Mouse (Mus musculus): ENCODE measurements at regions not wholly inside any gene's neighbourhood (a gene's known extent, or its start where the extent isn't known, plus 50 kb on each side); places are given as distances from the start of the nearest gene placed in this dataset.
A peak's percentile ranks its signal among the peaks of the same experiment; 100 is the strongest.

DNA sequence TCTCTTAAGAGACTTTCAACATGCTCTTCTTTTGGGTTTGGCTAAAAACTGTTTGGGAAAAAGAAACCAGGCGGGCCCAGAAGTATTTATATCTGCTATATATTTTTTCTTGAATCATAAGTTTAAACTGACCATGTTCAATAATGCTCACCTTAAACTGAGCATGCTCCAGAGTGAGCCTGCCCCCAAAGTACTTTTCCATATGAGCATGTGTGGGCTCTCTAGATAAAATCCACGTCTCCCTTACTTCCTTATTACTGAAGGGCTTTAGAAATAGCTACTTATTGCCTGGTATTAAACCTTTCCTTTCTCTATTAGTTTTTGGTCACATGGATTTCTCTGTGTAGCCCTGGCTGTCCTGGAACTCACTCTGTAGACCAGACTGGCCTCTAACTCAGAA lies 126.0 kb upstream of the Irf2bp2 start:
- Histone ChIP-seq H3K4me3 (replicated peaks) (no peak overlapping the region), H3K27ac (replicated peaks) (no peak overlapping the region), H3K27me3 (no peaks in the 10 kb centered on the region), H3K4me1 (peaks cover 6% of the 10 kb centered on the region), H3K4me2 (replicated peaks) (no peak overlapping the region), H3K9me3 (replicated peaks) (no peaks in the 10 kb centered on the region), H3K9ac (no peak overlapping the region), H3K36me3 (no peaks in the 10 kb centered on the region)
- no peak for ATAC-seq (ENCODE audit: insufficient number of reproducible peaks, low FRiP score, low TSS enrichment, low read depth)
- WGBS: 85% methylated on average over 2 of the region's 2 CpGs

DNA sequence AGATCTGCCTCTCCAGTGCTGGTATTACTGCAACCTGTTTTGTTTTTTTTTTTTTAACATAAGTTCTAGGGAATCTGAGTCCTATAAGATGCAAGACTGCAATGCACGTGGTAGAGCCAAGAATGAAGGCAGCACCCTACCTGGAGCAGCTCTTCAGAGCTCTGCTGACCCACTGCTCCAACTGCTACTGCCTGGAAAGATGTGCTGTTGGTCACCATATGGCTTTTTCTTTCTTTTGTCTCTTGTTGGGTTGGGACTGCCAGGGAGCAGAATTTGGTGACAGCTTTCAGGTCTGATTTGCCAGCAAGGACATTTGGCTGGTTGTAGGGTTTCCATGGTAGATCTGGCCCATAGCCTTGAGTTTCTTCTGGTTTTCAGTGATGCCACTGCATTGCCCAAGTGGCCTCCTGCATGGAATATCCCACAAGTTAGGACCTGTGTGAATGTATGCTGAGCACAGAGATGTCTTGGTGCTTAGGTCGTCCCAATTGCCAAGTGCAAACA lies 123.9 kb upstream of the Irf2bp2 start:
- H3K27ac ChIP-seq (replicated peaks): no peak overlapping the region
- no peaks in the 10 kb centered on the region for H3K36me3 ChIP-seq
- no peak overlapping the region for H3K4me2 ChIP-seq (replicated peaks)
- ATAC-seq (ENCODE audit: insufficient number of reproducible peaks, low FRiP score, low TSS enrichment, low read depth): no peak
- H3K9me3 ChIP-seq (replicated peaks): no peaks in the 10 kb centered on the region
- H3K27me3 ChIP-seq: no peaks in the 10 kb centered on the region
- H3K4me3 ChIP-seq (replicated peaks): no peak overlapping the region
- peaks cover 15% of the 10 kb centered on the region for H3K4me1 ChIP-seq
- H3K9ac ChIP-seq: no peak overlapping the region
- WGBS: 80% methylated on average over 2 of the region's 2 CpGs

DNA sequence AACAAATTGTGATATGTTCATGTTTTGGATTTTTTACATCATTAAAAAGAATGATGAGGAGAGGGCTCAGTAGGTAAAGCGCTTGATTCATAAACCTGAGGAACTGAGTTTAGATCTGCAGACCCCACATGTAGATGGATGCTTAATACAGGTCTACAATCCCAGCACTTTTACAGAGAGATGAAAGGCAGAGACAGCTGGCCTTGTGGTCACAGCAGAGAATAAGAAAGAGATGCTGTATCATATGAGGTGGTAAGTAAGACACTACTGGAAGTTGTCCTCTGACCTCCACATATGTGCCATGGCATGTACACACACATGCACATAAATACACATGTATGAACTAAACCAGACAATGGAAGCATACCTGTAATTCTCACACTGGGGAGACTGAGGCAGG lies 121.9 kb upstream of the Irf2bp2 start:
- 98% methylated on average over 1 of the region's 1 CpGs for WGBS
- no peak for ATAC-seq (ENCODE audit: insufficient number of reproducible peaks, low FRiP score, low TSS enrichment, low read depth)
- Histone ChIP-seq H3K9me3 (replicated peaks) (no peaks in the 10 kb centered on the region), H3K9ac (no peak overlapping the region), H3K27me3 (no peaks in the 10 kb centered on the region), H3K36me3 (no peaks in the 10 kb centered on the region), H3K27ac (replicated peaks) (no peak overlapping the region), H3K4me3 (replicated peaks) (no peak overlapping the region), H3K4me1 (peaks cover 16% of the 10 kb centered on the region), H3K4me2 (replicated peaks) (no peak overlapping the region)

DNA sequence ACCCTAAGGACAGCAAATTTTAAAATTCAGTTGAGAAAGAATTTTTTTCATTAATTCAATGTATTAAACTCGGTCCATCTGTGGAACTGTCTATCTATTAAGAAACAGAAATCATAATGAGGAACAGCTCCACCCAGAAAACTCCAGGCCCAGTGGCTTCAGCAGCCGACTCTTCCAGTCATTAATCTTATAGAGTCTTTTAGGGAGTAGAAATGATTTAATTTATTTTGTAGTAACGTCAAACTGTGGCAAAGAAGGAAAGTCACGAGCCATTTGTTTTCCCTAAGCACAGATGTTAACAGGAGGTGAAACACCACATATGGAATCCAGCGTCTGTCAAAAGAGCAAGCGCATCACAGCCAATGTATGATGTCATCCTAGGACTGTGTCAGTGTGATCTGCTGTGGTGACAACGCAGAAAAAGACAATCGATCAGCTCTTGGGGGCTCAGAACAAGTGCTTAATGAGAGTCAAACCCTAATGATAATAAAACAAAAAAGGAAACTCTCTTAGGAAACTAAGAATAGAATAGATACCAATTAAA lies 119.9 kb upstream of the Irf2bp2 start:
- H3K27ac ChIP-seq (replicated peaks): 0 out of 2 replicates have a peak overlapping the region, but pooled peaks have one; percentile 39
- no peak overlapping the region for H3K9ac ChIP-seq
- no peaks in the 10 kb centered on the region for H3K36me3 ChIP-seq

DNA sequence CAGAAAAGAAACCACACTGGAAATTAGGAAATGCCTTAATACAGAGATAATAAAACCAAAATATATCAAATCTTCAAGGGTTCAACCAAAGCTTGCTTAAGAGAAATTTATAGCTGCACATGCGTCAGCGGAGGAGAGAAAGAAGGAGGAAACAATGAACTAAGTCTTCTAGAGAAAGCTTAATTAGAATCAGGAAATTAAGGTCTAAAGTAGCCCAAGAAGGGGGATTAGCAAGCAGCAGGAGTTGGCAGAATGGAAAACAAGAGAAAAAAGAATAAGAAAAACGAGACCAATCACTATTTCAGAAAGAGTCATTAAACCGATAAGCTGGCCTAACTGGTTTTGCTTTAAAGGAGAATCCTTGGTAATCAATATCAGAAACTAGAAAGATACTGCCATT lies 119.4 kb upstream of the Irf2bp2 start:
- Histone ChIP-seq H3K9me3 (replicated peaks) (no peaks in the 10 kb centered on the region), H3K4me3 (replicated peaks) (no peak overlapping the region), H3K36me3 (no peaks in the 10 kb centered on the region), H3K4me2 (replicated peaks) (no peak overlapping the region), H3K9ac (no peak overlapping the region), H3K27ac (replicated peaks) (peak overlapping the region; percentile 58; the same call in 1 of the 2 replicates), H3K4me1 (peaks cover 24% of the 10 kb centered on the region), H3K27me3 (no peaks in the 10 kb centered on the region)
- no peak for ATAC-seq (ENCODE audit: insufficient number of reproducible peaks, low FRiP score, low TSS enrichment, low read depth)
- WGBS: 30% methylated on average over 4 of the region's 4 CpGs

More for the DNA sequence above, 119.9 kb upstream of the Irf2bp2 start:
- Histone ChIP-seq H3K9me3 (replicated peaks) (no peaks in the 10 kb centered on the region), H3K4me2 (replicated peaks) (no peak overlapping the region), H3K4me1 (peaks cover 20% of the 10 kb centered on the region), H3K27me3 (no peaks in the 10 kb centered on the region), H3K4me3 (replicated peaks) (no peak overlapping the region)
- ATAC-seq (ENCODE audit: insufficient number of reproducible peaks, low FRiP score, low TSS enrichment, low read depth): no peak
- WGBS: 32% methylated on average over 8 of the region's 8 CpGs

DNA sequence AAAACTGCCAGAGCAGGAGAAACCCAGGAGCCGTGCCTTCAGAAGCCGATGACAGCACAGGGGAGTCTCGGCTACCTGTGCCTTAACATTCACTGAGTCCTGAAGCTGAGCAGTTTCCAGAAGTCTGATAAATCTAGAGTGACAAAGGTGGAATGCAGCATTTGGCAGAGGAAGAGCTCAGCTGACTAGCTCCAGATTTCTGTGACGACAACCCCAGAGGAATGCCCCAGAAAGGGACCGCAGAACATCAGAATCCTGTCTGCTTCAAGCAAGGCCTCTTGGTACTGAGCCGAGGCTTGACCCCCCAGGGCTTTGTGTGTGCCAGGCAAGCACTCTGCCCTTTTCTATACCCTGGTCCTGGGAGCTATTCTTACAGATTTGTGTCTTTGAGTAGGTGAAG lies 119.0 kb upstream of the Irf2bp2 start:
- H3K27ac ChIP-seq (replicated peaks): peak overlapping the region; percentile 58; the same call in 1 of the 2 replicates
- H3K4me3 ChIP-seq (replicated peaks): no peak overlapping the region
- H3K36me3 ChIP-seq: no peaks in the 10 kb centered on the region
- 36% methylated on average over 6 of the region's 6 CpGs for WGBS
- H3K4me2 ChIP-seq (replicated peaks): no peak overlapping the region
- H3K4me1 ChIP-seq: peaks cover 28% of the 10 kb centered on the region
- H3K27me3 ChIP-seq: no peaks in the 10 kb centered on the region
- no peak for ATAC-seq (ENCODE audit: insufficient number of reproducible peaks, low FRiP score, low TSS enrichment, low read depth)
- no peaks in the 10 kb centered on the region for H3K9me3 ChIP-seq (replicated peaks)
- no peak overlapping the region for H3K9ac ChIP-seq

DNA sequence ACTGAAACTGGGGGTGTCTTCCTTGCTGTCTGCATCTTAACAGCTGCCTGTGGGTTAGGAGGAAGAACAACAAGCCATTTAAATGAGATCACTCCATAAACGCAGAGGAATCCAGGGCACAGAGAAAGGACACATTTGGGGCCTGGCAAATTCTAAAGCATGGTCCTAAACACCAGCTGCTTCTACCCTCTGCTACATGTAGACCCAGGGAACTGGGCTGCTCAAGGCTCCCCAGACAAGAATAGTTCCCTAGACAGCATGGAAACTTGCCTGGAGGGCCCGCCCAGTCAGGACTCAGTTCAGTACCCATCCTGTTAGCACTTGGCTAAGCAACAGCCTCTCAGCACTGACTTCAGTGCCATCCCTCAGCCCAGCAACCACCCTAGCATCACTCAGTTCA lies 115.2 kb upstream of the Irf2bp2 start:
- Histone ChIP-seq H3K4me1 (peaks cover 40% of the 10 kb centered on the region), H3K9ac (no peak overlapping the region), H3K4me2 (replicated peaks) (no peak overlapping the region), H3K36me3 (no peaks in the 10 kb centered on the region), H3K27me3 (no peaks in the 10 kb centered on the region), H3K9me3 (replicated peaks) (no peaks in the 10 kb centered on the region), H3K27ac (replicated peaks) (no peak overlapping the region), H3K4me3 (replicated peaks) (no peak overlapping the region)
- no peak for ATAC-seq (ENCODE audit: insufficient number of reproducible peaks, low FRiP score, low TSS enrichment, low read depth)
- WGBS: 53% methylated on average over 2 of the region's 2 CpGs

DNA sequence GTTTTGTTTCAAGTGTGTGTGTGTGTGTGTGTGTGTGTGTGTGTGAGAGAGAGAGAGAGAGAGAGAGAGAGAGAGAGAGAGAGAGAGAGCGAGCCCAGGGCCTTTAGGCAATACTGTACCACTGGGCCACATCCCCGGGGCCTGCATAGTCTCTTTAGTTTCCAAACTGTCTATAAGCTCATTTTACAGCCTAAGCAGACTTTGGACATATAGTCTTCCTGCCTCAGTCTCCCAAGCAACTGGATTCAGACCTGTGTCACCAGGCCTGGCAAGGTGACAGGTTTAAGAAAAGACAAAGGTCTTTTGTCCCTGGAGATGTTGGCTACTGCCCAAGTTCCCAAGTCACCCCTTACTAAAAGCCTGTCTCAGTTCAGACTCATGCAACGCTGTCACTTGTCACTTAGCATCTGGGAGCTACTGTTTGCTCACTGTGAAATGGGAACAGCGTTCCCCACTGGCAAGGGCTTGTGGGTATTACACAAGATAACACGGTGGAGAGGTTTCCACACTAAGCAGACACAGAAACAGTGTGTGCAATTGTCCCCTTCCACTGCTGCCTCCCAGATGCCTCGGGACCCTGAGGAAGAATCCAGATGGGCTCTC lies 113.6 kb upstream of the Irf2bp2 start:
- Histone ChIP-seq H3K27me3 (no peaks in the 10 kb centered on the region), H3K4me2 (replicated peaks) (no peak overlapping the region), H3K9me3 (replicated peaks) (no peaks in the 10 kb centered on the region), H3K9ac (no peak overlapping the region), H3K27ac (replicated peaks) (peak overlapping the region; percentile 13), H3K36me3 (no peaks in the 10 kb centered on the region), H3K4me1 (peaks cover 28% of the 10 kb centered on the region), H3K4me3 (replicated peaks) (no peak overlapping the region)
- ATAC-seq (ENCODE audit: insufficient number of reproducible peaks, low FRiP score, low TSS enrichment, low read depth): no peak; the same call in 1 of the 2 replicates
- 39% methylated on average over 6 of the region's 6 CpGs for WGBS

DNA sequence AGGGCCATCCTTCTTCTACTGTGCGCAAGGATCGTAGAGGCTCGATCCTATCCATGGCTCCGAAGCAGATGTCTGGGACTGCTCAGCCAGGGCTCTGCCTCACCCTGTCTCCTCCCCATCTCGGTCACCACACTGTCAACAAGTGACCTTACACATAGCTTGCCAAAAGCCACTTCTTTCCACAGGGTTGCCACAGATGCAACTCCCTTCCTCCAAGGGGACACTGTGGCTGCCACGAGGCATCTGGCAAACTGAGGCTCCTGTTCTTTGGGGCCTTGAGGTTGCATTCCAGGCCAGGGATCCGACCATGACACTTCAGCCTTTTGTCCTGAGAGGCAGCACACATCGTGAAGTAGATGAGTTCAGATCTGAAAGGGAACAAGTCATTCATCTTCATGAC lies 112.5 kb upstream of the Irf2bp2 start:
- no peak overlapping the region for H3K4me2 ChIP-seq (replicated peaks)
- H3K36me3 ChIP-seq: no peaks in the 10 kb centered on the region
- H3K9me3 ChIP-seq (replicated peaks): no peaks in the 10 kb centered on the region
- H3K27ac ChIP-seq (replicated peaks): no peak overlapping the region
- 87% methylated on average over 8 of the region's 8 CpGs for WGBS
- no peak overlapping the region for H3K4me3 ChIP-seq (replicated peaks)
- no peak overlapping the region for H3K9ac ChIP-seq
- H3K4me1 ChIP-seq: peaks cover 24% of the 10 kb centered on the region
- no peak for ATAC-seq (ENCODE audit: insufficient number of reproducible peaks, low FRiP score, low TSS enrichment, low read depth)
- H3K27me3 ChIP-seq: no peaks in the 10 kb centered on the region

DNA sequence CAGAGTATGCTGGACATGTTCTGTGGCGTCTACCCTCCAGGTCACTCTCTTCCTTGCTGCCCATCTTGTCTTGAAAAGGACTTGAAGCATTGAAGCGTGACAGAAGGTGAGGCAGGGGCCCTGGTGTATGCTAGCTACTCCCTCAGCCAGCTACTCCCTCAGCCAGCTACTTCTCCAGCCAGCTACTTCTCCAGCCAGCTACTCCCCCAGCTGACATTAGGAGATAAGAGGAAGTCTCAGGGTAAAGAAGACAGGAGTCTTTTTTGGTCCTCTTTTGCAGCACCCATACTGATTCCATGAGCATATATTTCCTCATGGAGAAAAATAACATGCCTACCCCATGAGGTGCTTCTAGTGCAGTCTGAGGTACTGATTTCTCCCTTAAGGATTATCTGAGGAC lies 111.6 kb upstream of the Irf2bp2 start:
- H3K4me2 ChIP-seq (replicated peaks): no peak overlapping the region
- no peak for ATAC-seq (ENCODE audit: insufficient number of reproducible peaks, low FRiP score, low TSS enrichment, low read depth)
- H3K4me1 ChIP-seq: peaks cover 24% of the 10 kb centered on the region
- H3K27me3 ChIP-seq: no peaks in the 10 kb centered on the region
- no peaks in the 10 kb centered on the region for H3K9me3 ChIP-seq (replicated peaks)
- no peak overlapping the region for H3K4me3 ChIP-seq (replicated peaks)
- WGBS: 80% methylated on average over 2 of the region's 2 CpGs
- no peak overlapping the region for H3K9ac ChIP-seq
- no peak overlapping the region for H3K27ac ChIP-seq (replicated peaks)
- no peaks in the 10 kb centered on the region for H3K36me3 ChIP-seq

DNA sequence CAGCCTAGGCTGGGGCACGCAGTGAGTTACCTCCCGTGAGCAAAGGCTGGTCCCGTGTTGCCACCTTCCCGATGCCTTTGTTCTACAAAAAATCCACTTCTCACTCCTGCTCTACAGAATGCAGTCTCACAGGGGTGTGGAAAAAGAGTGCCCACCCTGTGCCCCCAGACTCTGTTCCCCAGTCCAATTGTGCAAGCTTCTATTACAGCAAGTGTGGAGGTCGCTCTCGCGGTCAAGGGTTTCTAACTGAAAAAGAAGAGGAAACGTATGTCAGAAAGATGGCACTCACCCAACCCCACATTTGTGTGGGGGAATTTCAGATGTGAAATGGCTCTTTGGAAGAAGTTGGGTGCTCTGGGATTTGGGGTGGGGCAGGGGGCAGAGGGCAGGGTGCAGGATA lies 110.9 kb upstream of the Irf2bp2 start:
- WGBS: 83% methylated on average over 8 of the region's 8 CpGs
- Histone ChIP-seq H3K4me1 (peaks cover 28% of the 10 kb centered on the region), H3K9ac (no peak overlapping the region), H3K27ac (replicated peaks) (no peak overlapping the region), H3K36me3 (no peaks in the 10 kb centered on the region), H3K9me3 (replicated peaks) (no peaks in the 10 kb centered on the region), H3K4me3 (replicated peaks) (no peak overlapping the region), H3K4me2 (replicated peaks) (no peak overlapping the region), H3K27me3 (no peaks in the 10 kb centered on the region)
- no peak for ATAC-seq (ENCODE audit: insufficient number of reproducible peaks, low FRiP score, low TSS enrichment, low read depth)

DNA sequence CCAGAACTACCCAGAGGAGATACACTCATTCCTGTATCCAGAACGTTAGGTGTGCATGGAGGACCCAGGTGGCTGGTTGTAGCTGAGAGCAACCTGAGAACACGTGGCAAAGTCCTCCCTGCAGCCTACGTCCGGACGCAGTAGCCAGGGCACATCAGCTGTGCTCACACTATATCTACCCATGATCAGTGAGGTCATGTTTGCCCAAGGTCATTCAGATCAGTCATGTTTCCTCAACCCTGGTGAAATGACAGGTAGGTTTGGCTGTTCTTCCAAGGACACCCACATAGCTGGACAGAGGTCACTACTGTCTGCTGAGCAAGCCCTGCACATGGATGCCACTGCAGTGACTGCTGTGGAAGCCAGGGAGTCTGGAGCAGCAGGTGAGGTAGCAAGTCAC lies 109.8 kb upstream of the Irf2bp2 start:
- 86% methylated on average over 5 of the region's 5 CpGs for WGBS
- Histone ChIP-seq H3K36me3 (no peaks in the 10 kb centered on the region), H3K4me2 (replicated peaks) (no peak overlapping the region), H3K4me3 (replicated peaks) (no peak overlapping the region), H3K27me3 (no peaks in the 10 kb centered on the region), H3K9ac (no peak overlapping the region), H3K27ac (replicated peaks) (no peak overlapping the region), H3K4me1 (peaks cover 34% of the 10 kb centered on the region), H3K9me3 (replicated peaks) (no peaks in the 10 kb centered on the region)
- ATAC-seq (ENCODE audit: insufficient number of reproducible peaks, low FRiP score, low TSS enrichment, low read depth): no peak
